Mouse (Mus musculus) Patski (cell line): Measurements from ENCODE around the gene Phlda2. TPM values are rescaled to one million over a fixed set of nuclear protein-coding genes. Genes with fewer than 3 reads are reported as not detected.

ENCODE experiments used
- ATAC-seq: fragments of 100-300 bp; one replicate; pipeline ENCODE4 v1.8.0; 2021
- CTCF ChIA-PET: fragments of 350-600 bp; sonication (Branson Sonifier 250); formaldehyde crosslinking; loops from one replicate; lab custom pipeline; 2022; ENCODE audit warnings: inconsistent platforms; lab: Charles Lee
- POLR2A ChIA-PET: fragments of 350-600 bp; sonication (Branson Sonifier 250); formaldehyde crosslinking; loops from one replicate; lab custom pipeline; 2022; ENCODE audit warnings: antibody characterized with exemption, inconsistent platforms; lab: Charles Lee
- DNase-seq: peaks from one replicate; pipeline ENCODE4 v3.0.0-alpha.2; 2011; ENCODE audit warnings: low read depth, low spot score
- H3K27me3 ChIP-seq: fragments of 371-371 bp; one replicate; pipeline ENCODE4 v1.5.1; 2021
- CTCF ChIP-seq: fragments of 100-300 bp; IDR thresholded peaks from one replicate; pipeline ENCODE4 v1.5.1; 2021
- in situ Hi-C: fragments of 300-500 bp; cut with MboI; formaldehyde crosslinking; loops from 3 replicates; pipeline ENCODE4 v1.11.1; 2018; ENCODE audit warnings: low pct_unique_long_range_greater_than_20kb, mixed read lengths
- polyA plus RNA-seq: library from polyadenylated mRNA; unstranded; gene quantifications from one replicate; pipeline ENCODE4 v1.2.3, GENCODE M21; 2021

The Phlda2 gene
- polyA plus RNA-seq, 1 experiment from 2014 or later, result not detected

DNA sequence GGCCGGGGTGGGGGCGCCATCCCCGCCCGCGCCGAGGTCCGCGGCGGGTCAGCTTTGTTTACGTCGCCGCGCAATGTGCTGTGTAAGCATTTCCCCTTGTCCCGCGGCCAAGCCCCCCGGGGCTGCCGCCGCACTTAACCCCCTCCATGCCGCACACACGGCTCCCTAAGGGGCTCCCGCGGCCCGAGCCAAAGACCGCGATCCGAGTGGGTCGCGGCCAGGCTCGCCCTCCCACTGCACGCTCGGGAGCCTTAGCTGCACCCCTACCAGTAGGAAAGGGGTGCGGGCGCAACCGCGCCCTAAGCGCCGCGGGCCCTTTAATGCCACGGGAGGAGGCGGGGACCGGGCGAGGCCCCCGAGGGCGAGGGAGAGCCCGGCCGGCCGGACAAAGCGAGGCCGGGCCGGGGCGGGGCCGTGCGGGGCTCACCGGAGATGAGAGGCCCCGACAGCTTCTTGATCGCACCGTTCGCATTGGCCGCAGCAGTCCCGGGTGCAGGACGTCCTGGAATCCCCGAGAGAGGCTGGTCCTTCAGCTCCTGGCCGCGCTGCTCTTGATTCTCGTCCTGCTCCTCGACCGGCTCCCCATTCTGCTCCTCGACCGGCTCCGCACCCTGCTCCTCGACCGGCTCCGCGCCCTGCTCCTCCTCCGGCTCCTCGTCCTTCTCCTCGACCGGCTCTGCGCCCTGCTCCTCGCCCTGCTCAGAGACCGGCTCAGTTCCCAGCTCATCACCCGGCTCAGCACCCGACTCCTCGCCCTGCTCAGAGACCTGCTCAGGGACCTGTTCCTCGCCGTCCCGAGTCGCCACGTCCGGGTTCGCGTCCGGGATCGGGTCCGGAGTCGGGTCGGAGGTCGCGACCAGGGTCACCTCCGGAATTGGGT is 43.4 kb downstream of the Phlda2 start:
- TF ChIP-seq CTCF, result no peak
- DNase-seq, result no peak
- H3K27me3 ChIP-seq, result no peaks in the 10 kb centered on the region
- ChIA-PET CTCF (interaction anchor here (0.9 kb wide), 1 partner anchor 11 kb away, joined by 3 read pairs; no protein-coding TSS in a partner anchor), POLR2A (no interaction called here)
- in situ Hi-C loops, result loop anchor here (25.0 kb wide), 1 partner anchor 472 kb away; no protein-coding TSS in a partner anchor
- ATAC-seq, result no peak

DNA sequence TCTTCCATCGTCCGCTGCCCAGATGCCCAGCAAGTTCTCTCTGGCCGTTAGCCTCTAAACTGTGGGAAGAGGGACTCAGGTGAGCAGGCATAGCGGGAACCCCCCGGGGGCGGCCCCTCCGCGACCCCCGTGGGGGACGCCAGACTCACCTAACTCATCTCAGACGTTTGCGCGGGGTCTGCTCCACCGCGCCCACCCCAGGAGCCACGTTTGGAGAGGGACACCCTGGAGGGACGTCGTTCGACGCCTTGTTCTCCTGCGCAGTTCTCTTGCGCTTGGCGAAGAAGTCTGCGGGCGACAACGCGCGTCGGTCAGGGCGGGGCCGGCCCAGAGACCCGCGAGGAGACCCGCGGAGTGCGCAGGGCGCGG is 44.0 kb downstream of the Phlda2 start:
- no peak for ATAC-seq
- H3K27me3 ChIP-seq, result no peaks in the 10 kb centered on the region

More for the DNA sequence above, 44.0 kb downstream of the Phlda2 start:
- ChIA-PET POLR2A (no interaction called here), CTCF (interaction anchor here (1.0 to 2.1 kb wide), 2 partner anchors 7 to 305 kb away, joined by 4 to 5 read pairs; no protein-coding TSS in a partner anchor)
- TF ChIP-seq CTCF, result no peak
- DNase-seq, result no peak
- in situ Hi-C loops, result loop anchor here (25.0 kb wide), 1 partner anchor 472 kb away; no protein-coding TSS in a partner anchor

Other genes starting within 250 kb of the Phlda2 start
- gene Cdkn1c, start 42.1 kb downstream of the Phlda2 start, polyA plus RNA-seq, result 0.06 TPM
- gene Slc22a18, start 29.4 kb downstream of the Phlda2 start, polyA plus RNA-seq, result 0.13 TPM
- 127 TPM for gene Nap1l4, start 46.0 kb upstream of the Phlda2 start, polyA plus RNA-seq
- gene Cars, start 96.9 kb upstream of the Phlda2 start, polyA plus RNA-seq, result 81.5 TPM
- 0.06 TPM for gene Tnfrsf26, start 125.6 kb upstream of the Phlda2 start, polyA plus RNA-seq
- gene Tnfrsf22, start 146.5 kb upstream of the Phlda2 start, polyA plus RNA-seq, result 39.1 TPM
- gene Tnfrsf23, start 182.7 kb upstream of the Phlda2 start, polyA plus RNA-seq, result 20.6 TPM